8 mouse cellular contexts compared by ENCODE assay signal in genomic region chr11:32454800-32455506, GRCm38 (mm10). TPM values are rescaled to one million over a fixed set of nuclear protein-coding genes. Genes with fewer than 3 reads are reported as not detected.
DNase-seq lines count a peak whose midpoint lies in the region; ATAC-seq lines count a peak whose summit lies in the region.

TSS of gene Ubtd2 (plus strand) at chr11:32455370.

- H3K4me1 ChIP-seq in forebrain, embryonic 11.5 days (replicated peaks; ENCODE audit: control insufficient read depth, insufficient read depth, low read length), result no peaks in the 10 kb centered on the region
- peaks cover 12% of the 10 kb centered on the region for H3K4me1 ChIP-seq in heart, embryonic 16.5 days (ENCODE audit: control insufficient read depth, insufficient read depth, low read length)
- H3K4me1 ChIP-seq in liver, embryonic 15.5 days (replicated peaks), result peaks cover 24% of the 10 kb centered on the region
- peaks cover 10% of the 10 kb centered on the region for H3K4me1 ChIP-seq in neural tube, embryonic 12.5 days

- DNase-seq in CD8-positive naive resting alpha-beta T cell, adult 2 months (ENCODE audit: low read depth in 2 of 2, low spot score in 2 of 2), result peak; percentile 79 to 91
- peak; percentile 88 for DNase-seq in c-Kit-positive CD71-negative TER-119-negative erythroid progenitor cells, embryonic 14.5 days (ENCODE audit: low read depth)
- DNase-seq in forebrain, embryonic 11.5 days (ENCODE audit: low spot score), result peak; percentile 99
- peak; percentile 97 to 99 for DNase-seq in kidney, postnatal 36 days
- DNase-seq in telencephalon, adult 2 months (ENCODE audit: low read depth, low spot score), result peak; percentile 73

- peak within 1 kb of the TSS; percentile 78 for H3K4me2 ChIP-seq in forebrain, embryonic 11.5 days (ENCODE audit: low read depth, low read length, severe bottlenecking)
- peak within 1 kb of the TSS; percentile 97 for H3K4me2 ChIP-seq in heart, embryonic 16.5 days (ENCODE audit: low read depth, low read length)
- peak within 1 kb of the TSS; percentile 99 for H3K4me2 ChIP-seq in liver, embryonic 15.5 days
- peak within 1 kb of the TSS; percentile 92 for H3K4me2 ChIP-seq in neural tube, embryonic 12.5 days (replicated peaks)

- under 1% methylated on average over 64 of the region's 86 CpGs for WGBS in forebrain, embryonic 11.5 days
- 1% methylated on average over 70 of the region's 86 CpGs for WGBS in heart, embryonic 16.5 days
- under 1% methylated on average over 75 of the region's 86 CpGs for WGBS in liver, embryonic 15.5 days (ENCODE audit: insufficient replicate concordance)
- under 1% methylated on average over 85 of the region's 86 CpGs for WGBS in neural tube, embryonic 12.5 days

- H3K4me3 ChIP-seq in forebrain, embryonic 11.5 days (ENCODE audit: low read depth, low read length), result peak within 1 kb of the TSS; percentile 72
- H3K4me3 ChIP-seq in heart, embryonic 16.5 days (ENCODE audit: low read length), result peak within 1 kb of the TSS; percentile 64
- H3K4me3 ChIP-seq in liver, embryonic 15.5 days (replicated peaks), result peak within 1 kb of the TSS; percentile 85
- peak within 1 kb of the TSS; percentile 95 for H3K4me3 ChIP-seq in neural tube, embryonic 12.5 days

- no peaks in the 10 kb centered on the region for H3K9me3 ChIP-seq in forebrain, embryonic 11.5 days (ENCODE audit: control insufficient read depth, low read length)
- H3K9me3 ChIP-seq in heart, embryonic 16.5 days (replicated peaks; ENCODE audit: control insufficient read depth, low read length), result no peaks in the 10 kb centered on the region
- H3K9me3 ChIP-seq in liver, embryonic 15.5 days (replicated peaks), result no peaks in the 10 kb centered on the region
- H3K9me3 ChIP-seq in neural tube, embryonic 12.5 days, result no peaks in the 10 kb centered on the region

- H3K27me3 ChIP-seq in forebrain, embryonic 11.5 days (ENCODE audit: control insufficient read depth, insufficient read depth, low read length), result no peaks in the 10 kb centered on the region
- H3K27me3 ChIP-seq in heart, embryonic 16.5 days (ENCODE audit: control insufficient read depth, insufficient read depth, low read length), result no peaks in the 10 kb centered on the region
- H3K27me3 ChIP-seq in liver, embryonic 15.5 days, result peaks cover 53% of the 10 kb centered on the region
- H3K27me3 ChIP-seq in neural tube, embryonic 12.5 days (replicated peaks), result no peaks in the 10 kb centered on the region

- H3K27ac ChIP-seq in forebrain, embryonic 11.5 days (ENCODE audit: low read depth, low read length), result peak within 1 kb of the TSS; percentile 93
- peak within 1 kb of the TSS; percentile 95 for H3K27ac ChIP-seq in heart, embryonic 16.5 days (ENCODE audit: low read length)
- H3K27ac ChIP-seq in liver, embryonic 15.5 days (replicated peaks), result peak within 1 kb of the TSS; percentile 83
- peak within 1 kb of the TSS; percentile 96 for H3K27ac ChIP-seq in neural tube, embryonic 12.5 days

- peak within 1 kb of the TSS; percentile 97 for H3K9ac ChIP-seq in forebrain, embryonic 11.5 days (ENCODE audit: low read length)
- H3K9ac ChIP-seq in heart, embryonic 16.5 days (ENCODE audit: low read length), result peak within 1 kb of the TSS; percentile 77
- H3K9ac ChIP-seq in liver, embryonic 15.5 days, result peak within 1 kb of the TSS; percentile 87
- H3K9ac ChIP-seq in neural tube, embryonic 12.5 days, result peak within 1 kb of the TSS; percentile 94

- no peaks in the 10 kb centered on the region for H3K36me3 ChIP-seq in forebrain, embryonic 11.5 days (ENCODE audit: control insufficient read depth, insufficient read depth, low read length)
- H3K36me3 ChIP-seq in heart, embryonic 16.5 days (ENCODE audit: control insufficient read depth, insufficient read depth), result no peaks in the 10 kb centered on the region
- no peaks in the 10 kb centered on the region for H3K36me3 ChIP-seq in liver, embryonic 15.5 days (replicated peaks)
- no peaks in the 10 kb centered on the region for H3K36me3 ChIP-seq in neural tube, embryonic 12.5 days

- ATAC-seq in forebrain, embryonic 11.5 days (replicated peaks; ENCODE audit: low FRiP score), result peak; percentile 98
- peak; percentile 96 for ATAC-seq in heart, embryonic 16.5 days (replicated peaks; ENCODE audit: extremely low read depth, insufficient read depth, low FRiP score)
- peak; percentile 95 for ATAC-seq in liver, embryonic 15.5 days (ENCODE audit: insufficient read depth)
- ATAC-seq in neural tube, embryonic 12.5 days (ENCODE audit: low FRiP score, low read depth), result peak; percentile 98

RNA-seq across cellular contexts. Expression of gene Ubtd2, which starts in this region (rescaled TPM):
- 72.2 and 79.6 TPM in 2 replicates for polyA plus RNA-seq in forebrain, embryonic 11.5 days (2014; fragmentation: Nextera tagmentation; extraction: Ambion mirVana)
- polyA plus RNA-seq in heart, embryonic 16.5 days (2015; fragmentation: Nextera tagmentation; extraction: Ambion mirVana), result 25.5 and 27.1 TPM in 2 replicates
- polyA plus RNA-seq in liver, embryonic 15.5 days (2015; fragmentation: Nextera tagmentation; extraction: Ambion mirVana), result 3.9 and 4.8 TPM in 2 replicates
- 57.4 and 60.6 TPM in 2 replicates for polyA plus RNA-seq in neural tube, embryonic 12.5 days (2016; fragmentation: Nextera tagmentation; extraction: Ambion mirVana)

Comparison
In these comparisons a context has a peak if more than half of its experiments do, and no peak if none do; other contexts are left out.
1. Peak in every context shown above with its lines: DNase-seq, ATAC-seq, H3K4me3 ChIP-seq and H3K27ac ChIP-seq.